Mouse (Mus musculus) forebrain, embryonic 13.5 days (tissue): ENCODE measurements around the gene Rai14. TPM values are rescaled to one million over a fixed set of nuclear protein-coding genes. Genes with fewer than 3 reads are reported as not detected.

Experiments used
- ATAC-seq: fragments of 200-750 bp; cut with Nextera tagmentation; 2 replicates; pipeline ENCODE4 v1.8.0; 2017
- H3K27ac ChIP-seq: fragments of 300-500 bp; sonication (generic); 2 replicates; pipeline ENCODE4 v1.5.1; 2015; ENCODE audit warnings: inconsistent platforms, mild to moderate bottlenecking, moderate library complexity
- H3K27me3 ChIP-seq: fragments of 300-500 bp; sonication (generic); 2 replicates; pipeline ENCODE4 v1.6.1; 2015; ENCODE audit warnings: mild to moderate bottlenecking, inconsistent platforms
- H3K36me3 ChIP-seq: fragments of 300-500 bp; sonication (generic); 2 replicates; pipeline ENCODE4 v1.6.1; 2015; ENCODE audit warnings: mild to moderate bottlenecking, inconsistent platforms; ENCODE audit not compliant: poor library complexity, severe bottlenecking
- H3K4me1 ChIP-seq: fragments of 300-500 bp; sonication (generic); 2 replicates; pipeline ENCODE4 v1.6.1; 2015; ENCODE audit warnings: inconsistent platforms
- H3K4me2 ChIP-seq: fragments of 300-500 bp; sonication (generic); 2 replicates; pipeline ENCODE4 v1.6.1; 2015; ENCODE audit warnings: inconsistent platforms, mild to moderate bottlenecking, moderate library complexity
- H3K4me3 ChIP-seq: fragments of 300-500 bp; sonication (generic); 2 replicates; pipeline ENCODE4 v1.5.1; 2015; ENCODE audit warnings: mild to moderate bottlenecking, inconsistent platforms
- H3K9ac ChIP-seq: fragments of 300-500 bp; sonication (generic); 2 replicates; pipeline ENCODE4 v1.6.1; 2015; ENCODE audit warnings: mild to moderate bottlenecking, inconsistent platforms
- H3K9me3 ChIP-seq: fragments of 300-500 bp; sonication (generic); replicated peaks from 2 replicates; pipeline ENCODE4 v1.6.1; 2016; ENCODE audit warnings: inconsistent platforms
- WGBS: fragments of 180-500 bp; shearing (Covaris S2); methylation state at CpG from one replicate; pipeline ENCODE4 v1.1.7; 2015; 5-methylcytosine and 5-hydroxymethylcytosine counted together
- polyA plus RNA-seq: library from polyadenylated mRNA; unstranded; fragments of >200 nt; fragmentation: Nextera tagmentation; extraction: Ambion mirVana; gene quantifications from 2 replicates; pipeline ENCODE4 v1.2.1, GENCODE M21; 2015

Gene Rai14
- polyA plus RNA-seq, 1 experiment from 2014 or later = 43.7 TPM

- Histone ChIP-seq H3K9ac (no peak overlapping the region), H3K27me3 (no peaks in the 10 kb centered on the region), H3K4me1 (peaks cover 7% of the 10 kb centered on the region), H3K4me2 (no peak overlapping the region), H3K36me3 (0 out of 2 replicates have a peak, but pooled peaks cover 5% of the 10 kb centered on the region), H3K27ac (peak overlapping the region; percentile 25; the same call in 1 of the 2 replicates), H3K9me3 (no peaks in the 10 kb centered on the region), H3K4me3 (no peak overlapping the region)
- ATAC-seq = peak; percentile 44; the same call in 1 of the 2 replicates
- WGBS = 65% methylated on average over 3 of the region's 3 CpGs
Observed at GRCm38 (mm10) chr15:10661961-10662606, 52.3 kb downstream of the Rai14 start.

- H3K27ac ChIP-seq = no peak overlapping the region
- ATAC-seq = no peak
- no peak overlapping the region for H3K4me2 ChIP-seq
- H3K4me3 ChIP-seq = no peak overlapping the region
- H3K9me3 ChIP-seq = no peaks in the 10 kb centered on the region
- no peak overlapping the region for H3K9ac ChIP-seq
- H3K36me3 ChIP-seq = 0 out of 2 replicates have a peak, but pooled peaks cover 5% of the 10 kb centered on the region
- WGBS = 94% methylated on average over 2 of the region's 2 CpGs
- peaks cover 38% of the 10 kb centered on the region for H3K4me1 ChIP-seq
- no peaks in the 10 kb centered on the region for H3K27me3 ChIP-seq
Observed at GRCm38 (mm10) chr15:10658803-10659202, 55.6 kb downstream of the Rai14 start.

GRCm38 (mm10) chr15:10656146-10656545 lies 58.3 kb downstream of the Rai14 start:
- no peaks in the 10 kb centered on the region for H3K27me3 ChIP-seq
- H3K4me3 ChIP-seq = no peak overlapping the region
- no peaks in the 10 kb centered on the region for H3K9me3 ChIP-seq
- no peak overlapping the region for H3K9ac ChIP-seq
- peak overlapping the region; percentile 78 for H3K27ac ChIP-seq
- H3K4me2 ChIP-seq = 0 out of 2 replicates have a peak overlapping the region, but pooled peaks have one; percentile 14
- peaks cover 31% of the 10 kb centered on the region for H3K4me1 ChIP-seq
- 0 out of 2 replicates have a peak, but pooled peaks cover 5% of the 10 kb centered on the region for H3K36me3 ChIP-seq
- peak; percentile 50 for ATAC-seq
- 35% methylated on average over 5 of the region's 5 CpGs for WGBS

- ATAC-seq = peak; percentile 94
- no peak overlapping the region for H3K9ac ChIP-seq
- H3K4me3 ChIP-seq = no peak overlapping the region
- H3K36me3 ChIP-seq = 0 out of 2 replicates have a peak, but pooled peaks cover under 1% of the 10 kb centered on the region
- no peak overlapping the region; the same call in 1 of the 2 replicates for H3K4me2 ChIP-seq
- H3K27me3 ChIP-seq = no peaks in the 10 kb centered on the region
- H3K27ac ChIP-seq = peak overlapping the region; percentile 78
- WGBS = 11% methylated on average over 8 of the region's 8 CpGs
- peaks cover 31% of the 10 kb centered on the region for H3K4me1 ChIP-seq
- no peaks in the 10 kb centered on the region for H3K9me3 ChIP-seq
Observed at GRCm38 (mm10) chr15:10655151-10655905, 59.1 kb downstream of the Rai14 start.

GRCm38 (mm10) chr15:10654696-10655095 lies 59.7 kb downstream of the Rai14 start:
- ATAC-seq = peak; percentile 44
- Histone ChIP-seq H3K4me3 (no peak overlapping the region), H3K9ac (no peak overlapping the region), H3K4me1 (peaks cover 35% of the 10 kb centered on the region), H3K9me3 (no peaks in the 10 kb centered on the region), H3K4me2 (no peak overlapping the region), H3K36me3 (no peaks in the 10 kb centered on the region; the same call in 1 of the 2 replicates), H3K27ac (peak overlapping the region; percentile 58; the same call in 1 of the 2 replicates), H3K27me3 (no peaks in the 10 kb centered on the region)
- WGBS = 35% methylated on average over 1 of the region's 1 CpGs

GRCm38 (mm10) chr15:10652931-10653475 lies 61.4 kb downstream of the Rai14 start:
- WGBS = over 99% methylated on average over 2 of the region's 2 CpGs
- ATAC-seq = no peak
- no peak overlapping the region for H3K9ac ChIP-seq

GRCm38 (mm10) chr15:10648372-10649109 lies 65.9 kb downstream of the Rai14 start:
- H3K4me3 ChIP-seq = no peak overlapping the region
- peak overlapping the region; percentile 31; the same call in 1 of the 2 replicates for H3K9ac ChIP-seq
- no peaks in the 10 kb centered on the region; the same call in 1 of the 2 replicates for H3K36me3 ChIP-seq
- H3K27me3 ChIP-seq = no peaks in the 10 kb centered on the region
- H3K4me2 ChIP-seq = peak overlapping the region; percentile 32
- peaks cover 53% of the 10 kb centered on the region for H3K4me1 ChIP-seq
- 12% methylated on average over 6 of the region's 6 CpGs for WGBS
- peak; percentile 90 for ATAC-seq
- H3K27ac ChIP-seq = peak overlapping the region; percentile 51
- no peaks in the 10 kb centered on the region for H3K9me3 ChIP-seq

More at GRCm38 (mm10) chr15:10652931-10653475, 61.4 kb downstream of the Rai14 start:
- Histone ChIP-seq H3K4me2 (no peak overlapping the region), H3K4me3 (no peak overlapping the region), H3K4me1 (peaks cover 50% of the 10 kb centered on the region), H3K27ac (no peak overlapping the region), H3K36me3 (no peaks in the 10 kb centered on the region; the same call in 1 of the 2 replicates), H3K9me3 (no peaks in the 10 kb centered on the region), H3K27me3 (no peaks in the 10 kb centered on the region)

- H3K9me3 ChIP-seq = no peaks in the 10 kb centered on the region
- H3K4me3 ChIP-seq = no peak overlapping the region
- no peak overlapping the region for H3K9ac ChIP-seq
- no peak overlapping the region for H3K4me2 ChIP-seq
- ATAC-seq = no peak
- 70% methylated on average over 5 of the region's 5 CpGs for WGBS
- no peak overlapping the region for H3K27ac ChIP-seq
- no peaks in the 10 kb centered on the region; the same call in 1 of the 2 replicates for H3K36me3 ChIP-seq
- H3K27me3 ChIP-seq = no peaks in the 10 kb centered on the region
- peaks cover 65% of the 10 kb centered on the region for H3K4me1 ChIP-seq
Observed at GRCm38 (mm10) chr15:10646297-10646696, 68.1 kb downstream of the Rai14 start.

GRCm38 (mm10) chr15:10645101-10645500 lies 69.3 kb downstream of the Rai14 start:
- H3K27ac ChIP-seq = no peak overlapping the region
- peaks cover 65% of the 10 kb centered on the region for H3K4me1 ChIP-seq
- H3K36me3 ChIP-seq = no peaks in the 10 kb centered on the region; the same call in 1 of the 2 replicates
- no peaks in the 10 kb centered on the region for H3K9me3 ChIP-seq
- no peak for ATAC-seq
- WGBS = 32% methylated on average over 8 of the region's 8 CpGs
- H3K4me3 ChIP-seq = no peak overlapping the region
- no peak overlapping the region for H3K9ac ChIP-seq
- H3K4me2 ChIP-seq = no peak overlapping the region
- no peaks in the 10 kb centered on the region for H3K27me3 ChIP-seq

- no peak overlapping the region for H3K9ac ChIP-seq
- no peaks in the 10 kb centered on the region for H3K36me3 ChIP-seq
- H3K4me1 ChIP-seq = peaks cover 55% of the 10 kb centered on the region
- H3K9me3 ChIP-seq = no peaks in the 10 kb centered on the region
- no peak overlapping the region for H3K27ac ChIP-seq
- no peak overlapping the region for H3K4me2 ChIP-seq
- 87% methylated on average over 3 of the region's 3 CpGs for WGBS
- H3K27me3 ChIP-seq = no peaks in the 10 kb centered on the region
- H3K4me3 ChIP-seq = no peak overlapping the region
- ATAC-seq = no peak
Observed at GRCm38 (mm10) chr15:10643819-10644218, 70.6 kb downstream of the Rai14 start.

GRCm38 (mm10) chr15:10643224-10643623 lies 71.2 kb downstream of the Rai14 start:
- H3K27me3 ChIP-seq = no peaks in the 10 kb centered on the region
- H3K4me3 ChIP-seq = no peak overlapping the region
- H3K27ac ChIP-seq = no peak overlapping the region
- peaks cover 49% of the 10 kb centered on the region for H3K4me1 ChIP-seq
- H3K4me2 ChIP-seq = no peak overlapping the region
- ATAC-seq = no peak
- no peak overlapping the region for H3K9ac ChIP-seq
- no peaks in the 10 kb centered on the region for H3K36me3 ChIP-seq
- 40% methylated on average over 4 of the region's 4 CpGs for WGBS
- no peaks in the 10 kb centered on the region for H3K9me3 ChIP-seq
